Mouse (Mus musculus) olfactory bulb, adult 2 months (tissue): Measurements from ENCODE around the gene Dmrt3.

Experiments
- CTCF ChIP-seq: fragments of 200-500 bp; IDR thresholded peaks from 2 replicates; pipeline ENCODE4 v1.5.1; 2012; ENCODE audit warnings: low read depth, mild to moderate bottlenecking, low read length, moderate library complexity; ENCODE audit not compliant: insufficient read depth
- POLR2A ChIP-seq: fragments of 200-500 bp; IDR thresholded peaks from 2 replicates; pipeline ENCODE4 v1.6.1; 2012; ENCODE audit warnings: mild to moderate bottlenecking, low read depth, low read length, moderate library complexity; ENCODE audit not compliant: insufficient read depth

GRCm38 (mm10) chr19:25635119-25635518 is 25.0 kb downstream of the Dmrt3 start:
- TF ChIP-seq CTCF (no peak), POLR2A (no peak)
